Mouse (Mus musculus) hindbrain, postnatal 0 days (tissue): Measurements from ENCODE around the gene Mapk13. TPM values are rescaled to one million over a fixed set of nuclear protein-coding genes. Genes with fewer than 3 reads are reported as not detected.
"Not testable (repeated sequence)": the region's sequence is repeated elsewhere in the genome, so short reads cannot be mapped to it uniquely, and the experiment has no call there.

Source experiments
- ATAC-seq: fragments of 200-750 bp; cut with Nextera tagmentation; 2 replicates; pipeline ENCODE4 v1.8.0; 2017; ENCODE audit warnings: mild to moderate bottlenecking, moderate TSS enrichment, moderate library complexity
- DNase-seq: peaks from one replicate; pipeline ENCODE4 v3.0.0-alpha.2; 2015; ENCODE audit warnings: low spot score
- H3K27ac ChIP-seq: fragments of 300-500 bp; sonication (generic); 2 replicates; pipeline ENCODE4 v1.5.1; 2014; ENCODE audit warnings: mild to moderate bottlenecking
- H3K27me3 ChIP-seq: fragments of 300-500 bp; sonication (generic); 2 replicates; pipeline ENCODE4 v1.6.1; 2014; ENCODE audit warnings: low read length, mixed read lengths; ENCODE audit not compliant: insufficient read depth
- H3K36me3 ChIP-seq: fragments of 300-500 bp; sonication (generic); 2 replicates; pipeline ENCODE4 v1.6.1; 2014; ENCODE audit warnings: low read length, mixed read lengths; ENCODE audit not compliant: insufficient read depth
- H3K4me1 ChIP-seq: fragments of 300-500 bp; sonication (generic); 2 replicates; pipeline ENCODE4 v1.6.1; 2014; ENCODE audit warnings: antibody characterized with exemption, low read length, mixed read lengths; ENCODE audit not compliant: insufficient read depth
- H3K4me2 ChIP-seq: fragments of 300-500 bp; sonication (generic); 2 replicates; pipeline ENCODE4 v1.6.1; 2014; ENCODE audit warnings: low read depth, mild to moderate bottlenecking, low read length, moderate library complexity, mixed read lengths
- H3K4me3 ChIP-seq: fragments of 300-500 bp; sonication (generic); 2 replicates; pipeline ENCODE4 v1.5.1; 2014; ENCODE audit warnings: low read length
- H3K9ac ChIP-seq: fragments of 300-500 bp; sonication (generic); replicated peaks from 2 replicates; pipeline ENCODE4 v1.6.1; 2014; ENCODE audit warnings: mild to moderate bottlenecking, low read length, moderate library complexity, mixed read lengths
- H3K9me3 ChIP-seq: fragments of 300-500 bp; sonication (generic); 2 replicates; pipeline ENCODE4 v1.6.1; 2016; ENCODE audit warnings: low read length, mixed read lengths
- CTCF ChIP-seq: IDR thresholded peaks from 2 replicates; pipeline ENCODE4 v1.5.1; 2016; ENCODE audit warnings: antibody characterized with exemption, control low read depth, low read depth
- WGBS: fragments of 180-500 bp; shearing (Covaris S2); extraction: QIAGEN DNeasy Blood & Tissue Kit; methylation state at CpG from one replicate; pipeline ENCODE4 v1.1.7; 2014; 5-methylcytosine and 5-hydroxymethylcytosine counted together
- polyA plus RNA-seq: library from polyadenylated mRNA; unstranded; fragments of >200 nt; fragmentation: Nextera tagmentation; extraction: Ambion mirVana; gene quantifications from 2 replicates; pipeline ENCODE4 v1.2.1, GENCODE M21; 2015
- total RNA-seq: library from RNA; depleted of rRNA; stranded (reverse); fragments of >200 nt; gene quantifications from 2 replicates; pipeline ENCODE4 v1.2.3, GENCODE M21; 2014

Mapk13 gene
- total and polyA plus RNA-seq, 2 experiments from 2014 or later = 0.37 to 1.7 TPM

DNA sequence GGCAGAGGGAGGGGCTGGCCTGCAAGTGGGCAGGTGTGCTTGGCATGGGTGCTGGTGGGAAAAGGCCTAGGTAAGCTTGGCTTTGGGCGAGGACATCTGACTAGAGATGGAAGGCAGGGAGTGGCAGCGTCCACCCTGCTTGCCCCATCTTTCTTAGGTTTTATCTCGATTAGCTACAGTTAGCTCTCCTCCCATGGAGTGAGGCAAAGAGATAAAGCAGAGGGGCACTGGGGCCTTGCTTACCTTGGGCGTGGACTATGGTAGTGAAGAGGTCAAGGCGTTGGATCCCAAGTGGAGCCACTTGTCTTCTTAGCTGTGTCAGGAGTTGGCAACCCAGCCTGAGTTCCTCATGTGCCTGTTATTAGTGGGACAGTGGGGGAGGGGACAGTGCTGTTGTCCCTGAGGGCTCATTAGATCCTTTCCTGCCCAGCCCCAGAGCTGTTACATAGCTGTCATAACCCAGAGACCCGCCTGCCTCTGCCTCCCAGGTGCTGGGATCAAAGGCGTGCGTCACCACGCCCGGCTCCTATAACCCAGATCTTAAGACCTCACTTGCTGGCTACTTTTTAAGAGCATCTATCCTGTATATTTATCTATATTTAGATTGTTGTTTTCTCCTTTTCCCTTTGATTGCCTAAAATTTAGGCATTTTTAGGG, 40.2 kb downstream of the Mapk13 start:
- Histone ChIP-seq H3K27me3 (no peaks in the 10 kb centered on the region), H3K4me1 (no peaks in the 10 kb centered on the region), H3K27ac (no peak overlapping the region), H3K36me3 (peaks cover 43% of the 10 kb centered on the region; the same call in 1 of the 2 replicates), H3K9me3 (no peaks in the 10 kb centered on the region), H3K4me2 (no peak overlapping the region), H3K4me3 (no peak overlapping the region), H3K9ac (no peak overlapping the region)
- no peak for TF ChIP-seq CTCF
- DNase-seq (no peak), ATAC-seq (no peak)
- WGBS = 97% methylated on average over 10 of the region's 10 CpGs

GRCm38 (mm10) chr17:28812345-28812744, 43.2 kb downstream of the Mapk13 start:
- WGBS = 97% methylated on average over 10 of the region's 10 CpGs

GRCm38 (mm10) chr17:28814529-28815097, 45.5 kb downstream of the Mapk13 start:
- Histone ChIP-seq H3K27ac (no peak overlapping the region), H3K9ac (no peak overlapping the region), H3K36me3 (peaks cover 51% of the 10 kb centered on the region), H3K4me3 (no peak overlapping the region), H3K27me3 (no peaks in the 10 kb centered on the region), H3K4me1 (no peaks in the 10 kb centered on the region), H3K4me2 (no peak overlapping the region), H3K9me3 (no peaks in the 10 kb centered on the region)
- ATAC-seq (no peak), DNase-seq (no peak)
- TF ChIP-seq CTCF = no peak
- WGBS = 90% methylated on average over 18 of the region's 18 CpGs

More at GRCm38 (mm10) chr17:28812345-28812744, 43.2 kb downstream of the Mapk13 start:
- Histone ChIP-seq H3K9me3 (no peaks in the 10 kb centered on the region), H3K27me3 (no peaks in the 10 kb centered on the region), H3K4me1 (no peaks in the 10 kb centered on the region), H3K27ac (no peak overlapping the region), H3K4me2 (no peak overlapping the region), H3K36me3 (peaks cover 42% of the 10 kb centered on the region), H3K9ac (no peak overlapping the region), H3K4me3 (no peak overlapping the region)
- ATAC-seq (no peak), DNase-seq (no peak)
- no peak for TF ChIP-seq CTCF

GRCm38 (mm10) chr17:28815384-28816004, 46.4 kb downstream of the Mapk13 start:
- Histone ChIP-seq H3K27me3 (no peaks in the 10 kb centered on the region), H3K9me3 (no peaks in the 10 kb centered on the region), H3K27ac (no peak overlapping the region), H3K4me1 (no peaks in the 10 kb centered on the region), H3K4me3 (no peak overlapping the region), H3K9ac (no peak overlapping the region), H3K4me2 (no peak overlapping the region), H3K36me3 (peaks cover 54% of the 10 kb centered on the region)
- no peak for TF ChIP-seq CTCF
- DNase-seq = no peak
- no peak for ATAC-seq
- 81% methylated on average over 10 of the region's 10 CpGs for WGBS

DNA sequence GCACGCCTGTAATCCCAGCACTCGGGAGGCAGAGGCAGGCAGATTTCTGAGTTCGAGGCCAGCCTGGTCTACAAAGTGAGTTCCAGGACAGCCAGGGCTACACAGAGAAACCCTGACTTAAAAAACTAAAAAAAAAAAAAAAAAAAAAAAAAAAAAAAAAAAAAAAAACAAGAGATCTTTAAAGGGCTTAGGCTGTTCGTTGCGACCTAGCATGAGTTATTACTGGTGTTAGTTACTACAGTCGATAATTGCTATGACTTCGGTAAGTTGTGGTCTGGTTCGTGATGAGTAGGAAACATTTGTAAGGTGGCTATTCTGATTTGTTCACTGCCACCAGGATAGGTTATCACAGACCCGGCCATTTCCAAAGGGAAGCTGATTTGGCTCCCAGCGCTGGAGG, 47.2 kb downstream of the Mapk13 start:
- 98% methylated on average over 10 of the region's 10 CpGs for whole genome bisulfite sequencing
- H3K9me3 ChIP-seq, H3K9ac ChIP-seq: not testable (repeated sequence)

GRCm38 (mm10) chr17:28816875-28817811, 48.0 kb downstream of the Mapk13 start:
- Histone ChIP-seq H3K9ac (no peak overlapping the region), H3K4me1 (no peaks in the 10 kb centered on the region), H3K27me3 (no peaks in the 10 kb centered on the region), H3K36me3 (peaks cover 54% of the 10 kb centered on the region), H3K9me3 (no peaks in the 10 kb centered on the region), H3K27ac (no peak overlapping the region), H3K4me2 (no peak overlapping the region), H3K4me3 (no peak overlapping the region)
- DNase-seq = no peak
- ATAC-seq = no peak
- WGBS = 96% methylated on average over 25 of the region's 25 CpGs
- no peak for TF ChIP-seq CTCF

More for the DNA sequence above, 47.2 kb downstream of the Mapk13 start:
- H3K4me1 ChIP-seq, ATAC-seq, H3K27me3 ChIP-seq, H3K4me3 ChIP-seq, H3K27ac ChIP-seq, DNase-seq, H3K4me2 ChIP-seq: not testable (repeated sequence)
- peaks cover 48% of the 10 kb centered on the region for H3K36me3 ChIP-seq
